Mouse (Mus musculus): Measurements from ENCODE around the gene Rapsn. TPM values are rescaled to one million over a fixed set of nuclear protein-coding genes. Genes with fewer than 3 reads are reported as not detected.
"Not testable (repeated sequence)": the region's sequence is repeated elsewhere in the genome, so short reads cannot be mapped to it uniquely, and the experiment has no call there.

The Rapsn gene
- polyA plus RNA-seq, 1 experiment from 2014 or later, result 0.63 TPM

DNA sequence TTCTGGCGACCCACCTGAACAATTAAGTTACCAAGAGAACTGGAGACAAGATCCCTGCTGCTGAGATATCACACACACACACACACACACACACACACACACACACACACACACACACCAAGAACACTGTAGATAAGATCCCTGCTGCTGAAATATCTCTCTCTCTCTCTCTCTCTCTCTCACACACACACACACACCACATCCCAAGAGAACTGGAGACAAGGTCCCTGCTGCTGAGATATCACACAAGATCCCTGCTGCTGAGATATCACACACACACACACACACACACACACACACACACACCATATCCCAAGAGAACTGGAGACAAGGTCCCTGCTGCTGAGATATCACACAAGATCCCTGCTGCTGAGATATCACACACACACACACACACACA, 10.4 kb downstream of the Rapsn start:
- not testable (repeated sequence) for H3K4me2 ChIP-seq; DNase-seq (ENCODE audit: low spot score, missing footprints); H3K4me1 ChIP-seq (ENCODE audit: control insufficient read depth, insufficient read depth, low read length); H3K27ac ChIP-seq (ENCODE audit: low read depth, low read length); H3K36me3 ChIP-seq (ENCODE audit: control insufficient read depth, insufficient read depth, low read length); ATAC-seq (ENCODE audit: low FRiP score); H3K4me3 ChIP-seq (ENCODE audit: low read depth, low read length); H3K9ac ChIP-seq (ENCODE audit: low read length); H3K27me3 ChIP-seq (ENCODE audit: control insufficient read depth, insufficient read depth, low read length); H3K9me3 ChIP-seq (ENCODE audit: control insufficient read depth, low read length)
- WGBS, result 74% methylated on average over 1 of the region's 1 CpGs

DNA sequence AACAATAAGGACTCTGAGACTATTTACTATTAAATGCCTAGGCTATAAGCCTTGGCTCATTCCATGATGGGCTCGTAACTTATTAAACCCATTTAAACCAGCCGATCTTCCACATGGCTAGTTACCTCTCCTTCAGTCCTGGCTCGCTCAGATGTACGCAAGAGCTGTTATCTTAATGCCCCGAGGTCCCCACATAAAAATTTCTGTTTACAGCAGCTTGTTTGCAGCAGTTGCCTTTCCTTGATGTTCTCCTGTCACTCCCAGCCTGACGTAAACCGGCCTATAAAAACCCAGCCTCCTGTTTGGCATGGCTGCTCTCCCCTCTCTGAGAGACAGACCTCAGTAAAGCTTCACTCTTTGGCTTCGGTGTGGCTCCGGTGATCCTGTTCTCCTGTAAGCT, 11.9 kb downstream of the Rapsn start:
- WGBS, result 85% methylated on average over 9 of the region's 9 CpGs
- H3K9ac ChIP-seq (ENCODE audit: low read length), result no peak overlapping the region
- H3K9me3 ChIP-seq (ENCODE audit: control insufficient read depth, low read length), result no peaks in the 10 kb centered on the region
- no peaks in the 10 kb centered on the region for H3K4me1 ChIP-seq (ENCODE audit: control insufficient read depth, insufficient read depth, low read length)
- no peaks in the 10 kb centered on the region for H3K36me3 ChIP-seq (ENCODE audit: control insufficient read depth, insufficient read depth, low read length)
- no peak for DNase-seq (ENCODE audit: low spot score, missing footprints)
- no peak overlapping the region for H3K4me3 ChIP-seq (ENCODE audit: low read depth, low read length)
- H3K27ac ChIP-seq (ENCODE audit: low read depth, low read length), result no peak overlapping the region
- ATAC-seq (ENCODE audit: low FRiP score), result no peak
- H3K4me2 ChIP-seq, result no peak overlapping the region
- no peaks in the 10 kb centered on the region for H3K27me3 ChIP-seq (ENCODE audit: control insufficient read depth, insufficient read depth, low read length)

DNA sequence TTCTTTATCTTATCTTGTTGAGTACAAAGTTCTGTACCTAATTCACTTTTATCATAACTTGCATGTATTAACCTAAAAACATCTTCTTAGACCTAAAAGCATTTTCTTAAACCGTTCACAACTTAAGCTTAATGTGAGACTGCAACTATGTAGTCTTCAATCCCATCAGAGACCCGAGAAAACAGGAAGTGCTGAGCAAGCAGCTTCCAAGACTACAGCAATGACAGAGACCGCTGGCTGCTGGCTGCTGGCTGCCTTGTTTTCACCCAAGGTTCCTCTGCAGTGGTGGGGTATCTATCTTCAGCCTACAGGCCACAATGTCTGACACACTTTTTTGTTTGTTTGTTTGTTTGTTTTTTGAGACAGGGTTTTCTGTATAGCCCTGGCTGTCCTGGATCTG, 16.5 kb downstream of the Rapsn start:
- peaks cover 8% of the 10 kb centered on the region for H3K4me1 ChIP-seq (ENCODE audit: control insufficient read depth, insufficient read depth, low read length)
- no peak overlapping the region for H3K4me2 ChIP-seq
- H3K27me3 ChIP-seq (ENCODE audit: control insufficient read depth, insufficient read depth, low read length), result no peaks in the 10 kb centered on the region
- no peak for DNase-seq (ENCODE audit: low spot score, missing footprints)
- 91% methylated on average over 3 of the region's 3 CpGs for WGBS
- H3K9ac ChIP-seq (ENCODE audit: low read length), result no peak overlapping the region
- no peaks in the 10 kb centered on the region for H3K9me3 ChIP-seq (ENCODE audit: control insufficient read depth, low read length)
- H3K27ac ChIP-seq (ENCODE audit: low read depth, low read length), result no peak overlapping the region
- ATAC-seq (ENCODE audit: low FRiP score), result no peak
- no peak overlapping the region for H3K4me3 ChIP-seq (ENCODE audit: low read depth, low read length)
- H3K36me3 ChIP-seq (ENCODE audit: control insufficient read depth, insufficient read depth, low read length), result peaks cover 12% of the 10 kb centered on the region; the same call in 1 of the 2 replicates

DNA sequence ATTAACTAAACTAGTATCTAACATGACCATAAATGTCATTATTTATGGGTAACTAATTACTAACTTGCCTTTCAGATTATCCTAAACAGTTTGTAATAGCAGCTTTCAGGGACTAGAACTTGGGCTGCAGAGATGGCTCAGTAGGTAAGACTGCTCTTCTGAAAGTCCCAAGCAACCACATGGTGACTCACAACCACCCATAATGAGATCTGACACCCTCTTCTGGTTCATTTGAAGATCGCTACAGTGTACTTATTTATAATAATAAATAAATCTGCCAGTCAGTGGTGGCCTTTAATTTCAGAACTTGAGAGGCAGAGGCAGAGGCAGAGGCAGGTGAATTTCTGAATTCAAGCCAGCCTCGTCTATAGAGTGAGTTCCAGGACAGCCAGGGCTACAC, 17.3 kb downstream of the Rapsn start:
- DNase-seq (ENCODE audit: low spot score, missing footprints) (no peak), ATAC-seq (ENCODE audit: low FRiP score) (no peak)
- no peaks in the 10 kb centered on the region for H3K9me3 ChIP-seq (ENCODE audit: control insufficient read depth, low read length)
- peak overlapping the region; percentile 86 for H3K4me3 ChIP-seq (ENCODE audit: low read depth, low read length)
- WGBS, result 64% methylated on average over 2 of the region's 2 CpGs
- H3K4me2 ChIP-seq, result no peak overlapping the region
- no peaks in the 10 kb centered on the region for H3K27me3 ChIP-seq (ENCODE audit: control insufficient read depth, insufficient read depth, low read length)
- H3K9ac ChIP-seq (ENCODE audit: low read length), result no peak overlapping the region
- no peak overlapping the region for H3K27ac ChIP-seq (ENCODE audit: low read depth, low read length)
- peaks cover 8% of the 10 kb centered on the region for H3K4me1 ChIP-seq (ENCODE audit: control insufficient read depth, insufficient read depth, low read length)
- H3K36me3 ChIP-seq (ENCODE audit: control insufficient read depth, insufficient read depth, low read length), result peaks cover 19% of the 10 kb centered on the region; the same call in 1 of the 2 replicates

DNA sequence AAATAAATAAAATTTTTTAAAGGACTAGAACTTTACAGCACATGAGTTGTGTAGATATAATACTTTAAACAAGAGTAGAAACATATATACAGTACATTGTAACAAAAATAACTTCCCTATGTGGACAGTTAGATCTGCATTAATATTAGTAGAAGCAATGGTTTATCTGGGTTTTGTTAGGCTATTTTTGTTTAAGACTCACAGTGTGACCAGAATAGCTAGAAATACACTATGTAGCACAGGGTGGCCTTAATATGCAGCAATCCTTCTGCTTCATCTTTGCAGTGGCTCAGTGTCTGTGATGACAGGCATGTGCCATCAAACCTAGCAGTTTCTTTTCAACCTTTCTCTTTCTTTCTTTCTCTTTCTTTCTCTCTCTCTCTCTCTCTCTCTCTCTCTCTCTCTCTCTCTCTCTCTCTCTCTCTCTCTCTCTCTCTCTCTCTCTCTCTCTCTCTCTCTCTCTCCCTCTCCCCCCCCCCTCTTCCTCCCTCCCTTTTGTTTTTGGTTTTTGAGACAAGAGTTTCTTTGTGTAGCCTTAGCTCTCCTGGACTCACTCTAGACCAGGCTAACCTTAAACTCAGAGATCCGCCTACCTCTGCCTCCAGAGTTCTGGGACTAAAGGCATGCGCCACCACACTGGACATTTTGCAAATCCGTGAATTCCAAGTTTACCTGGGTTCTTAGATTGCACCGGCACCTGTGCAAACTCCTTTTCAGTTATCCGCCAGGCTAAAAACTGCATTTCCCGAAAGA, 17.9 kb downstream of the Rapsn start:
- peaks cover 20% of the 10 kb centered on the region; the same call in 1 of the 2 replicates for H3K36me3 ChIP-seq (ENCODE audit: control insufficient read depth, insufficient read depth, low read length)
- WGBS, result 0% methylated on average over 6 of the region's 6 CpGs
- H3K9ac ChIP-seq (ENCODE audit: low read length), result peak overlapping the region; percentile 93
- ATAC-seq (ENCODE audit: low FRiP score) (peak; percentile 68), DNase-seq (ENCODE audit: low spot score, missing footprints) (no peak)
- no peaks in the 10 kb centered on the region for H3K9me3 ChIP-seq (ENCODE audit: control insufficient read depth, low read length)
- H3K27me3 ChIP-seq (ENCODE audit: control insufficient read depth, insufficient read depth, low read length), result no peaks in the 10 kb centered on the region
- no peak overlapping the region for H3K27ac ChIP-seq (ENCODE audit: low read depth, low read length)
- peak overlapping the region; percentile 64 for H3K4me2 ChIP-seq
- peaks cover 8% of the 10 kb centered on the region for H3K4me1 ChIP-seq (ENCODE audit: control insufficient read depth, insufficient read depth, low read length)
- peak overlapping the region; percentile 86 for H3K4me3 ChIP-seq (ENCODE audit: low read depth, low read length)

DNA sequence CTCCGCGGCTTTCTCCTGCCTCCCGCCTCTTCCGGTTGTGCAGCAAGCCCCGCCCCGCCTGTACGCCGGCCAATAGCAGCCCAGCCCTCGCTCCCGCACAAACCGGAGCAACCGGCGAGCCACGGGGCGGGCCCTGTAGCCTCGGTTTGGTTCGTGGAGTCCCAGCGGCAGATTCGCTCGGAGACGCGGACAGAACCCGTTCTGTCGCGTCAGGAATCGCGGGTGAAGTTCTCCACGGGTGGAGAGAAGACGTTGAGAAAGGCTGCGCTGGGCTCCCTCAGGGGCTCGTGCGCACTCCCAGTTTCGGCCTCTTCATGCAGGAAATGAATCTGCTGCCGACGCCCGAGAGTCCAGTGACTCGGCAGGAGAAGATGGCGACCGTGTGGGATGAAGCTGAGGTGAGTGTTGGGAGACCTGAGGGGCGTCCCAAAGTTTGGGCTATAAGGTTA, 18.5 kb downstream of the Rapsn start, which contains the start of gene Psmc3:
Psmc3 (plus strand) TSS at position 76 of the 449 bp plus-strand sequence.
- under 1% methylated on average over 40 of the region's 40 CpGs for WGBS
- peaks cover 8% of the 10 kb centered on the region for H3K4me1 ChIP-seq (ENCODE audit: control insufficient read depth, insufficient read depth, low read length)
- ATAC-seq (ENCODE audit: low FRiP score) (peak; percentile 99), DNase-seq (ENCODE audit: low spot score, missing footprints) (peak; percentile 99)
- no peaks in the 10 kb centered on the region for H3K9me3 ChIP-seq (ENCODE audit: control insufficient read depth, low read length)
- peak within 1 kb of the TSS; percentile 93 for H3K9ac ChIP-seq (ENCODE audit: low read length)
- H3K27me3 ChIP-seq (ENCODE audit: control insufficient read depth, insufficient read depth, low read length), result no peaks in the 10 kb centered on the region
- peaks cover 24% of the 10 kb centered on the region for H3K36me3 ChIP-seq (ENCODE audit: control insufficient read depth, insufficient read depth, low read length)
- peak within 1 kb of the TSS; percentile 86 for H3K4me3 ChIP-seq (ENCODE audit: low read depth, low read length)
- peak within 1 kb of the TSS; percentile 64 for H3K4me2 ChIP-seq
- peak within 1 kb of the TSS; percentile 17; the same call in 1 of the 2 replicates for H3K27ac ChIP-seq (ENCODE audit: low read depth, low read length)

DNA sequence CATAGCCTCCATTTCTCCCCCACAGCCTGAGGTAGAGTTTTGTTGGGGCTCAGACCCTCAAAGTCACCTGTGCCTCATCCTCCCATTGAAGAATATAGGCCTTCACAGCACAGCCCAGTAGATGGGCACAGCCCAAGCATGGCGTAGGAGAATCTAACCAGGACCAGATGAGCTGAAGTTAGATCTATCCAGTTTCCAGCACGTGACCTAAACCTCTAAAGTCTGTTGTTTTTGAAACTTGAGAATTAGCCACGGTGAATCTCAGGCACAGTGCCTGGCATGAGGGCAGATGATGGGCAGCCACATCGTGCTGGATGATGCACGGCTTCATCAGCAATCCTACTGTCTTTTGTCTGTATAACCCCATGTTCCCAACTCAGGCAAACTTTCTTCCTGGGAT, 23.0 kb downstream of the Rapsn start:
- Histone ChIP-seq H3K9me3 (ENCODE audit: control insufficient read depth, low read length) (no peaks in the 10 kb centered on the region), H3K27me3 (ENCODE audit: control insufficient read depth, insufficient read depth, low read length) (no peaks in the 10 kb centered on the region), H3K4me3 (ENCODE audit: low read depth, low read length) (no peak overlapping the region), H3K4me2 (no peak overlapping the region), H3K36me3 (ENCODE audit: control insufficient read depth, insufficient read depth, low read length) (peaks cover 38% of the 10 kb centered on the region), H3K9ac (ENCODE audit: low read length) (no peak overlapping the region), H3K4me1 (ENCODE audit: control insufficient read depth, insufficient read depth, low read length) (peaks cover 6% of the 10 kb centered on the region), H3K27ac (ENCODE audit: low read depth, low read length) (no peak overlapping the region)
- no peak for DNase-seq (ENCODE audit: low spot score, missing footprints)
- no peak for ATAC-seq (ENCODE audit: low FRiP score)
- WGBS, result 88% methylated on average over 5 of the region's 5 CpGs

DNA sequence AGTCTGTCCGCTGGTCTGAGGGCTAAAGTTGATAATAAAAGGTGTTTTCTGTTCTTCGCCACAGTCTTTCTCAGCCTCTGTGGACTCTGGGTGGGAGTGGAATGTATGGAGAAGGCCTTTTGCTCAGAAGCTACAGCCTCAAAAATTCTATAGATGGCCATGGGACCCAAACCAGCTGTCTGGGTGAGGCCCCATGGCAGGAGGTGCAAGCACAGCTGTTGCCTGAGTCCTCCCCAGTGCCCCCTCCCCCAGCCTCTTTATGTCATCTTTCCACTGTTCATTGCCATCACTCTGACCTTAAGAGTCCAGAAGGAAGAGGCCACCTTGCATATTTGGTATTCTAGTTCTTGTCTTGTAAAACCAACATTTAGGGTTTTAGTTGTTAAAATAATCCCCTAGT, 24.0 kb downstream of the Rapsn start:
- H3K4me2 ChIP-seq, result no peak overlapping the region

DNA sequence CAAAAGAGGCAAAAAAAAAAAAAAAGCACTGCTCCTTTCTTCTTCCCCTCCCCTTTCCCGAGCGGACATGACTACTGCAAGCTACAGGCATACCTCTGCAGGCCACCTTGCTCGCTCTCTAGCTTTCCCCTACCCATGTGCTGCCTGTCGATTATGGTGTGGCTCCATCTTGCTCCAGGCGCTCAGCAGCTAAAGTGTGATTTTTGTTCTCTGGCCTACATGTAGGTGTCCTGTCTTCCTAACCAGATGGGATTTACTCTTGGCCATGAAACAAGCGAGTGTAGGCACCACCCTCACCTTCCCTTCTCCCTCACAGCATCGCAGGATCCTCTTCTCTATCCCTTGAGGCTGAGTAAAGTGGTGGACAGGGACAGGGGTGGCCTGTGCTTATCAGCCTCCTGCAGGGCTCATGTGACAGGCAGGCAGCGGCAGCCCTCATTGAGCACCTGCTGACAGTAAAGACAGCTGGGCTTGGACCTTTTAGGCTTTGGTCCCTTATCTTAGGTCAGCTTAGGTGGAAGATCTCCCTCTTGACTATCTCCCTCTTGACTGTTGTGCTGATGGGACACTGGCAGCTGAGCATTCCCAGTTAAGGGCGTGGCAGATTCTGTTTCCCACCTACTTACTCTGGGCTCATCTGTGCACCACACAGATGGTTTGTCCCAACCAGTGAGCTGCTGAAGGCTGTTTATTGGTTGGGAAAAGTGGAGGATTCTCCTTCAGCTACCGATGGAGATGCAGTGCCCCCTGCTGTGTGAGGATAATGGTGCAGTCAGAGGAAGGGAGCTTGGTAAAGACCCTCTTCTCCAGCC, 25.3 kb downstream of the Rapsn start:
- no peak overlapping the region for H3K4me3 ChIP-seq (ENCODE audit: low read depth, low read length)
- H3K27me3 ChIP-seq (ENCODE audit: control insufficient read depth, insufficient read depth, low read length), result no peaks in the 10 kb centered on the region
- ATAC-seq (ENCODE audit: low FRiP score) (peak; percentile 41; the same call in 1 of the 2 replicates), DNase-seq (ENCODE audit: low spot score, missing footprints) (peak; percentile 90)
- H3K4me1 ChIP-seq (ENCODE audit: control insufficient read depth, insufficient read depth, low read length), result no peaks in the 10 kb centered on the region
- H3K27ac ChIP-seq (ENCODE audit: low read depth, low read length), result no peak overlapping the region
- H3K36me3 ChIP-seq (ENCODE audit: control insufficient read depth, insufficient read depth, low read length), result peaks cover 35% of the 10 kb centered on the region
- no peak overlapping the region for H3K4me2 ChIP-seq
- no peak overlapping the region for H3K9ac ChIP-seq (ENCODE audit: low read length)
- WGBS, result 80% methylated on average over 10 of the region's 10 CpGs
- H3K9me3 ChIP-seq (ENCODE audit: control insufficient read depth, low read length), result no peaks in the 10 kb centered on the region

More for the DNA sequence above, 24.0 kb downstream of the Rapsn start:
- H3K9ac ChIP-seq (ENCODE audit: low read length), result no peak overlapping the region
- 95% methylated on average over 2 of the region's 2 CpGs for WGBS
- no peak overlapping the region for H3K27ac ChIP-seq (ENCODE audit: low read depth, low read length)
- ATAC-seq (ENCODE audit: low FRiP score) (no peak), DNase-seq (ENCODE audit: low spot score, missing footprints) (no peak)
- no peak overlapping the region for H3K4me3 ChIP-seq (ENCODE audit: low read depth, low read length)
- peaks cover 6% of the 10 kb centered on the region for H3K4me1 ChIP-seq (ENCODE audit: control insufficient read depth, insufficient read depth, low read length)
- H3K27me3 ChIP-seq (ENCODE audit: control insufficient read depth, insufficient read depth, low read length), result no peaks in the 10 kb centered on the region
- peaks cover 38% of the 10 kb centered on the region for H3K36me3 ChIP-seq (ENCODE audit: control insufficient read depth, insufficient read depth, low read length)
- H3K9me3 ChIP-seq (ENCODE audit: control insufficient read depth, low read length), result no peaks in the 10 kb centered on the region

All from midbrain, embryonic 11.5 days (tissue).